Mouse (Mus musculus) stomach, embryonic 14.5 days (tissue): ENCODE results near the gene Frs3. TPM values are rescaled to one million over a fixed set of nuclear protein-coding genes. Genes with fewer than 3 reads are reported as not detected.
"Not testable (repeated sequence)": the region's sequence is repeated elsewhere in the genome, so short reads cannot be mapped to it uniquely, and the experiment has no call there.

ENCODE experiments used
- ATAC-seq: fragments of 200-750 bp; cut with Nextera tagmentation; 2 replicates; pipeline ENCODE4 v1.8.0; 2017; ENCODE audit warnings: low read depth, moderate TSS enrichment; ENCODE audit not compliant: insufficient number of reproducible peaks, insufficient read depth, low FRiP score
- H3K27ac ChIP-seq: fragments of 300-500 bp; sonication (generic); 2 replicates; pipeline ENCODE4 v1.5.1; 2014; ENCODE audit warnings: mild to moderate bottlenecking, low read length, moderate library complexity, mixed read lengths
- H3K27me3 ChIP-seq: fragments of 300-500 bp; sonication (generic); 2 replicates; pipeline ENCODE4 v1.6.1; 2014; ENCODE audit warnings: low read length, control low read depth, mixed read lengths; ENCODE audit not compliant: control insufficient read depth, insufficient read depth
- H3K36me3 ChIP-seq: fragments of 300-500 bp; sonication (generic); 2 replicates; pipeline ENCODE4 v1.6.1; 2014; ENCODE audit warnings: mild to moderate bottlenecking, control low read depth, low read length, moderate library complexity, mixed read lengths; ENCODE audit not compliant: control insufficient read depth, insufficient read depth
- H3K4me1 ChIP-seq: fragments of 300-500 bp; sonication (generic); 2 replicates; pipeline ENCODE4 v1.6.1; 2014; ENCODE audit warnings: low read length, control low read depth, mixed read lengths; ENCODE audit not compliant: control insufficient read depth, insufficient read depth
- H3K4me2 ChIP-seq: fragments of 300-500 bp; sonication (generic); replicated peaks from 2 replicates; pipeline ENCODE4 v1.6.1; 2014; ENCODE audit warnings: low read depth, low read length, control low read depth
- H3K4me3 ChIP-seq: fragments of 300-500 bp; sonication (generic); 2 replicates; pipeline ENCODE4 v1.5.1; 2014; ENCODE audit warnings: low read depth, low read length, control low read depth
- H3K9ac ChIP-seq: fragments of 300-500 bp; sonication (generic); replicated peaks from 2 replicates; pipeline ENCODE4 v1.6.1; 2014; ENCODE audit warnings: low read depth, mild to moderate bottlenecking, control low read depth, low read length, moderate library complexity, mixed read lengths
- H3K9me3 ChIP-seq: fragments of 300-500 bp; sonication (generic); 2 replicates; pipeline ENCODE4 v1.6.1; 2016; ENCODE audit warnings: low read depth, low read length, control low read depth; ENCODE audit not compliant: control insufficient read depth
- WGBS: fragments of 180-500 bp; shearing (Covaris S2); extraction: QIAGEN DNeasy Blood & Tissue Kit; methylation state at CpG from one replicate; pipeline ENCODE4 v1.1.7; 2014; 5-methylcytosine and 5-hydroxymethylcytosine counted together
- polyA plus RNA-seq: library from polyadenylated mRNA; unstranded; fragments of >200 nt; fragmentation: Nextera tagmentation; extraction: Ambion mirVana; gene quantifications from 2 replicates; pipeline ENCODE4 v1.2.1, GENCODE M21; 2014

Frs3 gene
- 4.2 and 5.2 TPM in 2 replicates for polyA plus RNA-seq

DNA sequence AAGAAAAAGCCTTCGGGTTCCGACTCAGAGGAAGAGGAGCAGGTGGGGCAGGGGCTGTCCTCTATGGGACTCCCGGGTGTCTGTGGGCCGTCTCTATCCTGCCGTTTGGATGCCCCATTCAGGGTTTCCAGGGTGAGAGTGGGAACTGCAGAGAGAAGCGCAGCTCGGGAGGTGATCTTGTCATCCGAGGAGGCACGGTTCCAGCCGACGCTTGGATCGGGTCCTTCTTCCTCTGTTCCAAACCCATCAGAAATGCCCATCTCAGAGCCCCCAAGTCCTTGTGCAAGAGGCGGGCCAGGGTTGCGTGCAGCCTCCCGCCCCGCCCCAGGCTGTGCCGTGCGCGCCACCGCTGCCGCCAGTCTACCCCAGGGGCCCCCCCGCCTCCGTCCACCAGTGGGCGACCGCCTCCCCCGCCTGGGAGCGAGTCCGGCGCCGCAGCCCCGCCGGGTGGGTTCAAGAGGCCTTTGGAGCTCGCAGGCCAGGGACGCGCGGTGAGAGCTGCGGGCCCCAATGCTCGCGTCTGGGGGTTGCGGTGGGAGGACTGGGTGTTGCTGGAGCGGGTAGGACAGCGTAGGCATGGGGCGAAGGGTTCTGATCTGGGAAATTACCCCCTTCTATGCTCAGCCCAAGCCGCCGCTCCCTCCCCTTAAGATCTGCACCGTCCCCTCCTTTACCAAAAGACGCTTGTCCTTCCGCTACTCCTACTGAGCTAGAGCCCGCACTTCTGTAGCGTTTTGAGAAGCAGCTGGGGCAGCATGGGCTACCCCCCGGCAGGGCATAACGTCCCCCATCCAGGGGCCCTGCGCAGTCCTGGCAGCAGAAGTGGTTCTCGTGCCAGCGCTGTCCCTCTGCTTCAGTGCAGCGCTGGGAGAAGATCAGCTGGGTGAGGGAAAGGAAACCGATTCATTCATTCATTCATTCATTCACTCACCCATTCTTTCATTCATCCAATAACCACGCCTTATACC lies at the start of gene Frs3:
TSS of gene Frs3 (plus strand) at position 423 of the 968 bp plus-strand sequence.
- Histone ChIP-seq H3K4me1 (peaks cover 14% of the 10 kb centered on the region), H3K9ac (peak within 1 kb of the TSS; percentile 74), H3K4me3 (peak within 1 kb of the TSS; percentile 89), H3K36me3 (peaks cover 17% of the 10 kb centered on the region), H3K27me3 (no peaks in the 10 kb centered on the region), H3K4me2 (peak within 1 kb of the TSS; percentile 97), H3K9me3 (no peaks in the 10 kb centered on the region), H3K27ac (peak within 1 kb of the TSS; percentile 79)
- 1% methylated on average over 57 of the region's 58 CpGs for WGBS
- ATAC-seq: peak; percentile 59

DNA sequence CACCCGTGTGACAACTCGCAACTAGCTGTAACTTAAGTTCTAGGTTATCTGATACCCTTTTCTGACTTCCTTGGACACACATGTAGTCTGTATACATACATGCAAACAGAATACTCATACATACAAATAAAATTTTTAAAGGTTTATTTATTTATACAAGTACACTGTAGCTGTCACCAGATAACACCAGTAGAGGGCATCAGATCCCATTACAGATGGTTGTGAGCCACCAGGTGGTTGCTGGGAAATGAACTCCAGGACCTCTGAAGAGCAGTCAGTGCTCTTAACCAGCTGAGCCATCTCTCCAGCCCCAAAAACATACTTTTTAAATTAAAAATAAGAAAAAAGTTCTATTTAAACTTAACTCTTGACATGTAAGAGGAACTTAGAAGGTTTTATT lies 45.8 kb upstream of the Frs3 start:
- Histone ChIP-seq H3K27ac (no peak overlapping the region), H3K4me3 (no peak overlapping the region), H3K27me3 (no peaks in the 10 kb centered on the region), H3K4me2 (no peak overlapping the region), H3K36me3 (no peaks in the 10 kb centered on the region), H3K9ac (no peak overlapping the region), H3K9me3 (no peaks in the 10 kb centered on the region), H3K4me1 (no peaks in the 10 kb centered on the region)
- no peak for ATAC-seq
- WGBS: 74% methylated on average over 2 of the region's 2 CpGs

DNA sequence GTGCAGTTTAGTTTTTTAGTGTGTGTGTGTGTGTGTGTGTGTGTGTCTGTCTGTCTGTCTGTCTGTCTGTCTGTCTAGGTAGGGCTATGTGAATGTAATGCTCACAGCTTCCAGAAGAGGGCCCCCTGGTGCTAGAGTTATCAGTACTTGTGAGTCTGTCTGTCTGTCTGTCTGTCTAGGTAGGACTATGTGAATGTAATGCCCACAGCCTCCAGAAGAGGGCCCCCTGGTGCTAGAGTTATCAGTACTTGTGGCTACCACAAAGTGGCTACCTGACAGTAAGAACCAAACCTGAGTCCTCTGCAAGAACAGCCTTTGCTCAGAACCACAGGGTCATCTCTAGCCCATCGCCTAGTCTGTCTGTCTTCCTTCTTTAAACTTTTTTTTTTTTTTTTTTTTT lies 42.1 kb upstream of the Frs3 start:
- no peaks in the 10 kb centered on the region for H3K36me3 ChIP-seq
- 80% methylated on average over 1 of the region's 1 CpGs for WGBS
- ATAC-seq: no peak

DNA sequence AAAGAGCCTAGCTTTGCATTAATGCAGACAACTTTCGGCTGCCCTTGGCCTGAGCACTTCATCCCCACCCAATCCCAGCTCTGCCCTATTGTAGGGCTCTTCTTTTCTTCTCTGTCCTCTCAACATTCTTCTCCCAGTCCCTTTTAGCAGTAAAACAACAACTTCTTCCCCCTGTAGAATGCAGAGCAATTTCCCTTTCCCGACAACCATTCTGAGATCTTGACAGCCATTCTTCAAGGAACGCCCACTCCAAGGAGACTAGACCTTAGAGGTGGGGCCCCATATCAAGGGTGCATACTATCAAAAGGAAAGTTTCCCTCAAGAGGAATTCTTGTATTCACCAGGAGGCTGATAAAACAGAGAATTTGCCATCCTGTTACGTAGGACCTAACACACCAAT lies 39.9 kb upstream of the Frs3 start:
- WGBS: 63% methylated on average over 4 of the region's 4 CpGs
- Histone ChIP-seq H3K36me3 (no peaks in the 10 kb centered on the region), H3K9ac (no peak overlapping the region), H3K27me3 (no peaks in the 10 kb centered on the region), H3K9me3 (no peaks in the 10 kb centered on the region), H3K4me3 (no peak overlapping the region), H3K4me1 (no peaks in the 10 kb centered on the region), H3K4me2 (no peak overlapping the region), H3K27ac (no peak overlapping the region)
- no peak for ATAC-seq

More for the DNA sequence above, 42.1 kb upstream of the Frs3 start:
- H3K9ac ChIP-seq: no peak overlapping the region
- H3K27ac ChIP-seq: no peak overlapping the region
- no peak overlapping the region for H3K4me3 ChIP-seq
- no peaks in the 10 kb centered on the region for H3K4me1 ChIP-seq
- H3K9me3 ChIP-seq: no peaks in the 10 kb centered on the region
- H3K27me3 ChIP-seq: no peaks in the 10 kb centered on the region
- no peak overlapping the region for H3K4me2 ChIP-seq

- no peaks in the 10 kb centered on the region for H3K9me3 ChIP-seq
- no peak overlapping the region for H3K27ac ChIP-seq
- H3K4me3 ChIP-seq: no peak overlapping the region
- 84% methylated on average over 2 of the region's 2 CpGs for WGBS
- H3K9ac ChIP-seq: no peak overlapping the region
- H3K27me3 ChIP-seq: no peaks in the 10 kb centered on the region
- no peaks in the 10 kb centered on the region for H3K4me1 ChIP-seq
- no peak overlapping the region for H3K4me2 ChIP-seq
- no peaks in the 10 kb centered on the region for H3K36me3 ChIP-seq
- no peak for ATAC-seq
Observed at GRCm38 (mm10) chr17:47651953-47652352, 36.9 kb upstream of the Frs3 start.

- H3K36me3 ChIP-seq, H3K4me2 ChIP-seq, H3K9me3 ChIP-seq, H3K27ac ChIP-seq, H3K4me3 ChIP-seq, H3K9ac ChIP-seq, H3K4me1 ChIP-seq, ATAC-seq, H3K27me3 ChIP-seq: not testable (repeated sequence)
- WGBS: 95% methylated on average over 8 of the region's 8 CpGs
Observed at GRCm38 (mm10) chr17:47654346-47654745, 34.5 kb upstream of the Frs3 start.

DNA sequence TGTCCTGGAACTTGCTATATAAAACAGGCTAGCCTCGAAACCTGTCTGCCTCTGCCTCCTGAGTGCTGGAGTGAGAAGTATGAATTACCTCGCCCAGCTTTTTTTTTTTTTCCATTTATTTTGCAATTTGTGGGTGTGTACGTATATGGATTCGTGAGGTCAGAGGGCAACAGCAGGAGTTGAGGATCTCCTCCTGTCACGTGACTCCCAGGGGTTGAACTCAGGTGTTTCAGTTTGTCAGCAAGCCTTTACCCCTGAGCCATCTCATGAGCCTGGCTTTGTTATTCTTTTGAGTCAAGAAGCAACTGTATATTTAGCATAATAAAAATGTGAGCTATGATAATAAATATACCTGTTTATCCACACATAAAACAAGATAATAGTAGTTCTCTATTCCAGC lies 33.1 kb upstream of the Frs3 start:
- Histone ChIP-seq H3K4me1 (no peaks in the 10 kb centered on the region), H3K27ac (no peak overlapping the region), H3K9me3 (no peaks in the 10 kb centered on the region), H3K4me2 (no peak overlapping the region), H3K9ac (no peak overlapping the region), H3K27me3 (no peaks in the 10 kb centered on the region), H3K4me3 (no peak overlapping the region), H3K36me3 (no peaks in the 10 kb centered on the region)
- WGBS: 63% methylated on average over 5 of the region's 5 CpGs
- no peak for ATAC-seq

- Histone ChIP-seq H3K9me3 (no peaks in the 10 kb centered on the region), H3K4me1 (no peaks in the 10 kb centered on the region), H3K4me2 (no peak overlapping the region), H3K27me3 (no peaks in the 10 kb centered on the region), H3K27ac (no peak overlapping the region), H3K4me3 (no peak overlapping the region), H3K9ac (no peak overlapping the region), H3K36me3 (no peaks in the 10 kb centered on the region)
- no peak for ATAC-seq
- 83% methylated on average over 4 of the region's 4 CpGs for WGBS
Observed at GRCm38 (mm10) chr17:47657901-47658300, 30.9 kb upstream of the Frs3 start.
